Mouse (Mus musculus): Measurements from ENCODE around the gene Zfp541. TPM values are rescaled to one million over a fixed set of nuclear protein-coding genes. Genes with fewer than 3 reads are reported as not detected.

The Zfp541 gene
- total and polyA plus RNA-seq, 2 experiments from 2014 or later: 0.24 to 0.31 TPM

DNA sequence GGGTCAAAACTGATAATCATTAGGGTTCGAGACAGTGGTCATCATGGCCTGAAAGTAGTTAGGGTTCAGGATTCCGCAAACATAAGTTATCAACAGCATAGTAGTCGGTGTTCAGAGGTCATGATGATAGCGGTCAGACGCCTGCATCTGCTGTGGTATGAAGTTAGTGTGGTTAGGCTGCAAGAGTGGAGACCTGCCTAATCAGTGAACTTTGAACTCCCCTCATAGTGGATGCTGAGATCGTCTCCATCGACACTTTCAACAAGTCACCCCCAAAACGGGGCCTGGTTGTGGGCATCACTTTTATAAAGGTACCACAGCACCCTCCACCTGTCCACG, 58.6 kb downstream of the Zfp541 start:
- no peak for TF ChIP-seq CTCF (IDR thresholded peaks at IDR 0.05; ENCODE audit: low read depth)
- Histone ChIP-seq H3K9ac (replicated peaks; ENCODE audit: low read length) (peak overlapping the region; percentile 71), H3K36me3 (ENCODE audit: insufficient read depth, low read length) (peaks cover 22% of the 10 kb centered on the region), H3K27me3 (ENCODE audit: insufficient read depth, low read length) (no peaks in the 10 kb centered on the region), H3K9me3 (ENCODE audit: low read length) (no peaks in the 10 kb centered on the region), H3K4me3 (ENCODE audit: low read length) (peak overlapping the region; percentile 83), H3K4me1 (ENCODE audit: insufficient read depth, low read length) (peaks cover 11% of the 10 kb centered on the region; the same call in 1 of the 2 replicates), H3K27ac (peak overlapping the region; percentile 94; the same call in 1 of the 2 replicates), H3K4me2 (ENCODE audit: low read depth, low read length) (peak overlapping the region; percentile 65)
- 47% methylated on average over 9 of the region's 9 CpGs for WGBS
- ATAC-seq (peak; percentile 10), DNase-seq (ENCODE audit: low spot score) (no peak)

DNA sequence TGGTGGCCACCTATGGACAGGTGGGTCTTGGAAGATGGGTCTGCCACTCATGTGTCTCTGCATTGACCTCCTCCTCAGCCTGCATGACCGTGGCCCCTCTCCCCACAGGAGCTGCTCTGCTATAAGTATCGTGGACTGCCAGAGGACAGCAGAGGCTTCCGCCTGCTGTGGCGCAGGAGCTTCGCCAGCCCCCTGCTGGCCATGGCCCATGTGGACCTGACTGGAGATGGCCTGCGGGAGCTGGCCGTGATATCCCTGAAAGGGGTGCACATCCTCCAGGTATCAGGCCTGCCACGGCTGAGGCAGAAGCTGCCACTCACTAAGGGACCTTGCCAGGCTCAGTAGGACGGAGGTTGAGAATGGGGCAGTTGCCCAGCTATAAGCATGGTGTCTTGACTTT, 64.2 kb downstream of the Zfp541 start:
- no peak overlapping the region for H3K4me2 ChIP-seq (ENCODE audit: low read depth, low read length)
- H3K9me3 ChIP-seq (ENCODE audit: low read length): no peaks in the 10 kb centered on the region
- no peak overlapping the region for H3K4me3 ChIP-seq (ENCODE audit: low read length)
- WGBS: 85% methylated on average over 9 of the region's 9 CpGs
- no peak overlapping the region for H3K27ac ChIP-seq
- H3K4me1 ChIP-seq (ENCODE audit: insufficient read depth, low read length): peaks cover 10% of the 10 kb centered on the region
- no peaks in the 10 kb centered on the region for H3K27me3 ChIP-seq (ENCODE audit: insufficient read depth, low read length)
- H3K9ac ChIP-seq (replicated peaks; ENCODE audit: low read length): no peak overlapping the region
- peaks cover 7% of the 10 kb centered on the region; the same call in 1 of the 2 replicates for H3K36me3 ChIP-seq (ENCODE audit: insufficient read depth, low read length)
- ATAC-seq (no peak), DNase-seq (ENCODE audit: low spot score) (no peak)
- TF ChIP-seq CTCF (IDR thresholded peaks at IDR 0.05; ENCODE audit: low read depth): no peak

DNA sequence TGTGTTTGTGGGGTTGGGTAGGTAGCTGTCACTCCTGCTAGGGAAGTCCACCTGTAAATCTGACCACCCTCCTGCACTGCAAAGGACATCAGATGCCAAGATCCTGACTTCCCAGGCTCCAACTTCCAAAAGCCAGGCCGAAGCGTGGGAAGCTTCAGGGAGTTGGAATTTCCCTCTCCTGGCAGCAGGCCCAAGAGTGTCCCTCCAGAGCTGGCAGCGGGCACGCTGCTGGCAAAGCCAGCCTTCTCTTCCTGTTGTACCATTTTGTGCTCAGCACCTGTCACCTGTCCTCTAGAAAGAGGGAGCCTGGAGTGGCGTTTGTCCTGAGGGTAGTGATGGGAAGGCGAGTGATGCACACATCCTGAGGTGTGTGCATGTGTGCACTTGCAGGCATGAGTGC, 66.7 kb downstream of the Zfp541 start:
- H3K9me3 ChIP-seq (ENCODE audit: low read length): no peaks in the 10 kb centered on the region
- H3K27me3 ChIP-seq (ENCODE audit: insufficient read depth, low read length): no peaks in the 10 kb centered on the region
- no peak overlapping the region for H3K9ac ChIP-seq (replicated peaks; ENCODE audit: low read length)
- TF ChIP-seq CTCF (IDR thresholded peaks at IDR 0.05; ENCODE audit: low read depth): no peak
- no peak overlapping the region for H3K4me3 ChIP-seq (ENCODE audit: low read length)
- H3K4me1 ChIP-seq (ENCODE audit: insufficient read depth, low read length): peaks cover 12% of the 10 kb centered on the region
- DNase-seq (ENCODE audit: low spot score) (peak; percentile 37), ATAC-seq (no peak)
- H3K36me3 ChIP-seq (ENCODE audit: insufficient read depth, low read length): peaks cover 7% of the 10 kb centered on the region; the same call in 1 of the 2 replicates
- no peak overlapping the region for H3K27ac ChIP-seq
- H3K4me2 ChIP-seq (ENCODE audit: low read depth, low read length): no peak overlapping the region
- WGBS: 53% methylated on average over 6 of the region's 6 CpGs

DNA sequence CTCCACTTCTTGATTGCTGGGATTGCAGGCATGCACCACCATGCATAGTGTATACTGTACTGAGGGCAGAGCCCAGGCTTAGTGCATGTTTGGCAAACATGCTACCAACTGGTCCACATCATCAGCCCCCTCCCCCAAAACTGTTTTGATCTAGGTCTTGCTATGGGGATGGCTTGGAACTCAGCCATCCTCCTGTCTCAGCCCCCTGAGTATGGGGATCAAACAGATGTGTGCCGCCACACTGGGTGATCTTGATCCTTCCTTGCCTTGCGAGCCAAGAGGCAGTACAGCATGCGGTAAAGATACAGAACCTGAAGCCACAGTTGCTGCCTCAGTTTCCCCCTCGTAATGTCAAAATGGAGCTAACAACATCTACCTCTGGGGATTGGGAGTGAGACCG, 67.3 kb downstream of the Zfp541 start:
- peak overlapping the region; percentile 43 for H3K4me3 ChIP-seq (ENCODE audit: low read length)
- no peak for TF ChIP-seq CTCF (IDR thresholded peaks at IDR 0.05; ENCODE audit: low read depth)
- peaks cover 7% of the 10 kb centered on the region; the same call in 1 of the 2 replicates for H3K36me3 ChIP-seq (ENCODE audit: insufficient read depth, low read length)
- H3K27ac ChIP-seq: peak overlapping the region; percentile 68; the same call in 1 of the 2 replicates
- H3K4me2 ChIP-seq (ENCODE audit: low read depth, low read length): peak overlapping the region; percentile 57
- no peak for DNase-seq (ENCODE audit: low spot score)
- no peak for ATAC-seq
- H3K4me1 ChIP-seq (ENCODE audit: insufficient read depth, low read length): peaks cover 12% of the 10 kb centered on the region
- H3K9ac ChIP-seq (replicated peaks; ENCODE audit: low read length): peak overlapping the region; percentile 64
- H3K27me3 ChIP-seq (ENCODE audit: insufficient read depth, low read length): no peaks in the 10 kb centered on the region
- H3K9me3 ChIP-seq (ENCODE audit: low read length): no peaks in the 10 kb centered on the region
- WGBS: 56% methylated on average over 5 of the region's 5 CpGs

DNA sequence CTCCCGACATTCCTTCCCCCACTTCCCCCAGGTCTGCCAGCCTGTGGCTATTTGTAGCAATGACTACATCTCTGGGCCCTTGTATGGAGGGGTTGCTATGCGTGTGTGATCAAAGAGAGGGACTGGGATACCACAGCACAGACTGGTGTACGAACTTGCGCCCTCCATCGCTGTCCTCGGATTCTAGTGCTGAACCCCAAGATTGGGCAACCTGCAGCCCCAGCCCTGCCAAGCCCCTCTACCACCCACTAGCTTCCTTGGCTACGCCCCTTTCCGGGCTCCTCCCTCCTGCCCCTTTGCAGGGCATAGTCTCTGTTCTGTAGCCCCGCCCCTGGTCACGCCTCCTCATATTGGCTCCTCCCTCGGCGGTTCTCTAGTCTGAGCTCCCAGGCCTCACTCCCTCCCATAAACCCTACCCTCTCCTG, 67.8 kb downstream of the Zfp541 start, which contains the start of gene Slc8a2:
Gene Slc8a2, plus strand, starts transcription at position 406 of the 425 bp plus-strand sequence.
- Histone ChIP-seq H3K4me1 (ENCODE audit: insufficient read depth, low read length) (peaks cover 13% of the 10 kb centered on the region), H3K36me3 (ENCODE audit: insufficient read depth, low read length) (peaks cover 7% of the 10 kb centered on the region; the same call in 1 of the 2 replicates), H3K9ac (replicated peaks; ENCODE audit: low read length) (peak within 1 kb of the TSS; percentile 64), H3K4me3 (ENCODE audit: low read length) (peak within 1 kb of the TSS; percentile 43), H3K27ac (peak within 1 kb of the TSS; percentile 68), H3K4me2 (ENCODE audit: low read depth, low read length) (peak within 1 kb of the TSS; percentile 57), H3K27me3 (ENCODE audit: insufficient read depth, low read length) (no peaks in the 10 kb centered on the region), H3K9me3 (ENCODE audit: low read length) (no peaks in the 10 kb centered on the region)
- DNase-seq (ENCODE audit: low spot score) (peak; percentile 90), ATAC-seq (peak; percentile 91)
- TF ChIP-seq CTCF (IDR thresholded peaks at IDR 0.05; ENCODE audit: low read depth): no peak
- WGBS: 1% methylated on average over 12 of the region's 12 CpGs

DNA sequence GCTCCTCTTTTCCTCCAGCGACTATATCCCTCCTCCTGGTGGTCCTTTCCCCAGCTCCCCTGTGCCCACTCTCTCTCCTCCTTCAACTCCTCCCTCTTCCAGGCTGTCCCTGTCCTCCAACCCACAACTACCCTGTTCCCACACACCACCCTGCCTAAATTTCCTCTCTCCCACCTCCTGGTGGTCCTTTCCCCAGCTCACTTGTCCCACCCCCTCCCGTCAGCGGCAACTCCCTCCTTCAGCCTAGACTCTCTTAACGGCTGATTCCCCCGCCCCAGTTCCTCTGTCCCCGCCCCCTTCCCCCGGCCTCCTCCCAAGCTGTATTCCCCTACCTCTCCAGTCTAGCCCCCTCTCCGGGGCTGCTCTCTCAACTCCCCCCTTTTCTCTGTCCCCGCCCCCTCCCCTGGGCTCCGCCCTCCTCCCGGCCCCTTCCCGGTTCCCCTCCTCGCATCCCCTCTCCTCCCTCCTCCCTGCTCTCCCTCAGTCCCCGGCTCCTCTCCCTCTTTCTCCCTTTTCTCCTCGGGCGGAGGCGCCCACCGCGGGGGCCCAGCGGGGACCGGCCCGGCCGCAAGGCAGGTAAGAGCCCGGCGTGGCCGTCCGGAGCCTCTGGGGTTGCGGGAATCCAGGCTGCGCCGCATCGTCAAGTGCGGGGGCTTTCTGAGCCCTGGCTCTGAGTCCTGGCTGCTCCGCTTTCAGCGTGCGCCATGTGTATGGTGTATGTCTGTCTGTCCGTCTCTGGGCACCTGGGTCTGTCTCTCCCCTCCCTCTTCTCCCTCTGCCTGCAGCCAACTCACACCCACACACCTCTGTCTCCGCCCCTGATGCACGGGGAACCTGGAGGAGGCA, 68.5 kb downstream of the Zfp541 start:
- Histone ChIP-seq H3K4me3 (ENCODE audit: low read length) (peak overlapping the region; percentile 43), H3K27me3 (ENCODE audit: insufficient read depth, low read length) (no peaks in the 10 kb centered on the region), H3K27ac (peak overlapping the region; percentile 68), H3K4me2 (ENCODE audit: low read depth, low read length) (peak overlapping the region; percentile 57), H3K36me3 (ENCODE audit: insufficient read depth, low read length) (peaks cover 7% of the 10 kb centered on the region; the same call in 1 of the 2 replicates), H3K9ac (replicated peaks; ENCODE audit: low read length) (peak overlapping the region; percentile 64), H3K4me1 (ENCODE audit: insufficient read depth, low read length) (peaks cover 17% of the 10 kb centered on the region), H3K9me3 (ENCODE audit: low read length) (no peaks in the 10 kb centered on the region)
- DNase-seq (ENCODE audit: low spot score) (peak; percentile 86), ATAC-seq (peak; percentile 83)
- WGBS: 1% methylated on average over 35 of the region's 38 CpGs
- TF ChIP-seq CTCF (IDR thresholded peaks at IDR 0.05; ENCODE audit: low read depth): peak; percentile 39

Measured in hindbrain, postnatal 0 days (tissue).